Mouse (Mus musculus) CD8-positive naive resting alpha-beta T cell, adult 2 months (primary cell): ENCODE measurements around the gene Zfp1.

Experiments
- DNase-seq, 2 experiments: peaks; one replicate each; pipeline ENCODE4 v3.0.0; 2022; ENCODE audit warnings: low read depth in 2 of 2, low spot score in 2 of 2

Zfp1 gene

GRCm38 (mm10) chr8:111712588-111712987 lies 69.4 kb downstream of the Zfp1 start:
- peak; percentile 30 to 45 for DNase-seq

GRCm38 (mm10) chr8:111713291-111713690 lies 70.1 kb downstream of the Zfp1 start:
- no peak for DNase-seq

- no peak for DNase-seq
Observed at GRCm38 (mm10) chr8:111713817-111714216, 70.6 kb downstream of the Zfp1 start.

- no peak for DNase-seq
Observed at GRCm38 (mm10) chr8:111714295-111714694, 71.1 kb downstream of the Zfp1 start.

GRCm38 (mm10) chr8:111715514-111715913 lies 72.3 kb downstream of the Zfp1 start:
- DNase-seq, result no peak

- DNase-seq, result no peak
Observed at GRCm38 (mm10) chr8:111716603-111717487, 73.6 kb downstream of the Zfp1 start.

- no peak for DNase-seq
Observed at GRCm38 (mm10) chr8:111717488-111717792, 74.2 kb downstream of the Zfp1 start.

- no peak for DNase-seq
Observed at GRCm38 (mm10) chr8:111717866-111718265, 74.7 kb downstream of the Zfp1 start.

GRCm38 (mm10) chr8:111718937-111719336 lies 75.7 kb downstream of the Zfp1 start:
- DNase-seq, result no peak

- no peak for DNase-seq
Observed at GRCm38 (mm10) chr8:111720115-111720544, 76.9 kb downstream of the Zfp1 start.
